Comparison of ENCODE assay signal across 11 mouse cellular contexts in genomic region chr7:80152152-80152551, GRCm38 (mm10). TPM values are rescaled to one million over a fixed set of nuclear protein-coding genes. Genes with fewer than 3 reads are reported as not detected.
DNase-seq lines count a peak whose midpoint lies in the region; ATAC-seq and TF ChIP-seq lines count a peak whose summit lies in the region.
"Had no signal": no experiment of that assay in that cellular context is flagged by ENCODE, and none has a peak within 500 bp of the region (broad histone marks: within the 10 kb centered on the region; RNA-seq: fewer than 3 reads in every experiment).

No protein-coding gene starts in this region.

- H3K27ac ChIP-seq in kidney, postnatal 0 days = no peak overlapping the region
- H3K27ac ChIP-seq in cortical plate, adult 2 months (ENCODE audit: insufficient read depth, low read length) = no peak overlapping the region
- H3K27ac ChIP-seq: midbrain, embryonic 13.5 days had no signal

- no peak overlapping the region for H3K9ac ChIP-seq in kidney, postnatal 0 days (ENCODE audit: low read depth, low read length)
- H3K9ac ChIP-seq: midbrain, embryonic 13.5 days had no signal

- TF ChIP-seq CTCF in kidney, postnatal 0 days (IDR thresholded peaks at IDR 0.05; ENCODE audit: low read depth) = peak; percentile 62
- peak; percentile 35 for TF ChIP-seq CTCF in cortical plate, adult 2 months (IDR thresholded peaks at IDR 0.05; ENCODE audit: extremely low read depth, insufficient read depth, low read length)

- no peak for DNase-seq in kidney, postnatal 0 days (ENCODE audit: low spot score)
- no peak for DNase-seq in kidney, postnatal 14 days
- peak; percentile 61 for DNase-seq in thymus, postnatal 4 days
- no peak for DNase-seq in thymus, postnatal 10 days (ENCODE audit: low spot score in 2 of 2)
- DNase-seq in ovary, postnatal 14 days (ENCODE audit: low spot score) = no peak
- no peak for DNase-seq in right cerebral cortex, adult 18-20 months
- DNase-seq: heart, postnatal 36 days; layer of hippocampus, adult 9-11 months; right cerebral cortex, postnatal 4 days had no signal

- 72% methylated on average over 6 of the region's 6 CpGs for WGBS in kidney, postnatal 0 days

- no peak for ATAC-seq in kidney, postnatal 0 days (replicated peaks; ENCODE audit: low FRiP score, low read depth)
- ATAC-seq: midbrain, embryonic 13.5 days had no signal

- no peak for TF ChIP-seq POLR2A in cortical plate, adult 2 months (IDR thresholded peaks at IDR 0.05; ENCODE audit: extremely low read depth, insufficient read depth, low read length)

- H3K4me2 ChIP-seq in kidney, postnatal 0 days (ENCODE audit: low read length) = no peak overlapping the region
- H3K4me2 ChIP-seq: midbrain, embryonic 13.5 days had no signal

- no peaks in the 10 kb centered on the region for H3K9me3 ChIP-seq in kidney, postnatal 0 days (replicated peaks; ENCODE audit: low read length)
- H3K9me3 ChIP-seq: midbrain, embryonic 13.5 days had no signal

- no peaks in the 10 kb centered on the region for H3K27me3 ChIP-seq in kidney, postnatal 0 days (ENCODE audit: insufficient read depth, low read length)
- H3K27me3 ChIP-seq: midbrain, embryonic 13.5 days had no signal

- peaks cover 6% of the 10 kb centered on the region; the same call in 1 of the 2 replicates for H3K4me1 ChIP-seq in kidney, postnatal 0 days (replicated peaks; ENCODE audit: insufficient read depth, low read length)
- H3K4me1 ChIP-seq in cortical plate, adult 2 months (ENCODE audit: control insufficient read depth, insufficient read depth, low read length) = peaks cover 2% of the 10 kb centered on the region; the same call in 1 of the 2 replicates

- no peak overlapping the region for H3K4me3 ChIP-seq in kidney, postnatal 0 days (replicated peaks; ENCODE audit: low read depth, low read length)
- H3K4me3 ChIP-seq in cortical plate, adult 2 months (ENCODE audit: insufficient read depth, low read length) = no peak overlapping the region
- H3K4me3 ChIP-seq: midbrain, embryonic 13.5 days had no signal

- H3K36me3 ChIP-seq in kidney, postnatal 0 days (ENCODE audit: insufficient read depth, low read length) = no peaks in the 10 kb centered on the region
- H3K36me3 ChIP-seq: midbrain, embryonic 13.5 days had no signal

RNA-seq across cellular contexts. Expression of gene Sema4b, which starts 34.5 kb away (rescaled TPM):
- 20.7 and 21.2 TPM in 2 replicates for polyA plus RNA-seq in kidney, postnatal 0 days (2015; fragmentation: Nextera tagmentation; extraction: Ambion mirVana)
- polyA plus RNA-seq in cortical plate, adult 2 months (2012; rRNA removed) = 11.6 and 12.5 TPM in 2 replicates

RNA-seq across cellular contexts. Expression of gene Idh2, which starts 37.0 kb away (rescaled TPM):
- polyA plus RNA-seq in kidney, postnatal 0 days (2015; fragmentation: Nextera tagmentation; extraction: Ambion mirVana) = 630 and 689 TPM in 2 replicates
- polyA plus RNA-seq in cortical plate, adult 2 months (2012; rRNA removed) = 92.7 and 95.0 TPM in 2 replicates
